10 mouse cellular contexts compared by ENCODE assay signal in the genomic region with DNA sequence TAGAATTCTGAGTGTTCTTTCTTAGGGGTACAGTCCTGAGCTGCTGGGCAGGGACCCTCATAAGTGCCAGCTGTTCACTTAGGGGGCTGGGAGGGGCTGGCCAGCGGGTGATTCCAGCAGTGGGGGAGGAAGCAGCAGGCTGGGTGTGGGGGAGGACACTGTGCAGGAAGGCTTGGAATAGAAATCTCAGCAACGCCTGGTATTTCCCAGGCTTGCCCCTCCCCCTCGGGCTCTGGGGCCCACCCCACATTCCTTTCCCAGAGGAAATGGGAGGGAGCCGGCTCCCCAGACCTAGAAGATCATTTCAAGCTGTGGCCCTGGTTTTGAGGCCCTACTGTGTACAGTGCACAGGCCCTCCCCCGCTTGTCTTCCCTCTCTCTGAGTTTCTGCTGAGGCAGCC. TPM values are rescaled to one million over a fixed set of nuclear protein-coding genes. Genes with fewer than 3 reads are reported as not detected.
DNase-seq lines count a peak whose midpoint lies in the region; ATAC-seq and TF ChIP-seq lines count a peak whose summit lies in the region.
"Had no signal": no experiment of that assay in that cellular context is flagged by ENCODE, and none has a peak within 500 bp of the region (broad histone marks: within the 10 kb centered on the region; RNA-seq: fewer than 3 reads in every experiment).

No protein-coding gene starts in this region.

- peaks cover 4% of the 10 kb centered on the region; the same call in 1 of the 2 replicates for H3K36me3 ChIP-seq in heart, embryonic 13.5 days
- no peaks in the 10 kb centered on the region for H3K36me3 ChIP-seq in midbrain, embryonic 16.5 days (ENCODE audit: control insufficient read depth, insufficient read depth, low read length)
- H3K36me3 ChIP-seq: hindbrain, embryonic 15.5 days had no signal

- H3K27me3 ChIP-seq in heart, embryonic 13.5 days (replicated peaks) = no peaks in the 10 kb centered on the region
- H3K27me3 ChIP-seq in midbrain, embryonic 16.5 days (ENCODE audit: control insufficient read depth, insufficient read depth, low read depth, low read length) = peaks cover 17% of the 10 kb centered on the region

- 3% methylated on average over 5 of the region's 5 CpGs for WGBS in heart, embryonic 13.5 days
- 16% methylated on average over 5 of the region's 5 CpGs for WGBS in midbrain, embryonic 16.5 days

- peaks cover 4% of the 10 kb centered on the region for H3K4me1 ChIP-seq in cortical plate, adult 2 months (ENCODE audit: control insufficient read depth, insufficient read depth, low read length)
- H3K4me1 ChIP-seq in heart, embryonic 13.5 days = peaks cover 90% of the 10 kb centered on the region
- H3K4me1 ChIP-seq in midbrain, embryonic 16.5 days (ENCODE audit: control insufficient read depth, insufficient read depth, low read length) = peaks cover 26% of the 10 kb centered on the region

- DNase-seq in left cerebral cortex, postnatal 25 days (ENCODE audit: low spot score in 2 of 2) = peak; percentile 59 to 75
- no peak for DNase-seq in left cerebral cortex, adult 8-10 months (ENCODE audit: low spot score in 2 of 2)
- DNase-seq in kidney, postnatal 10 days = peak; percentile 95
- peak; percentile 94 for DNase-seq in lung, postnatal 36 days

- peak overlapping the region; percentile 86 for H3K4me2 ChIP-seq in heart, embryonic 13.5 days
- H3K4me2 ChIP-seq in midbrain, embryonic 16.5 days (ENCODE audit: low read length) = no peak overlapping the region
- H3K4me2 ChIP-seq: hindbrain, embryonic 15.5 days had no signal

- no peak overlapping the region for H3K4me3 ChIP-seq in cortical plate, adult 2 months (ENCODE audit: insufficient read depth, low read length)
- 0 out of 2 replicates have a peak overlapping the region, but pooled peaks have one; percentile 7 for H3K4me3 ChIP-seq in heart, embryonic 13.5 days
- no peak overlapping the region for H3K4me3 ChIP-seq in midbrain, embryonic 16.5 days (ENCODE audit: low read depth, low read length)
- H3K4me3 ChIP-seq: hindbrain, embryonic 15.5 days had no signal

- peak overlapping the region; percentile 63 for H3K27ac ChIP-seq in cortical plate, adult 2 months (ENCODE audit: insufficient read depth, low read length)
- peak overlapping the region; percentile 98 for H3K27ac ChIP-seq in heart, embryonic 13.5 days (replicated peaks)
- H3K27ac ChIP-seq in midbrain, embryonic 16.5 days (ENCODE audit: low read length) = no peak overlapping the region

- no peak for ATAC-seq in heart, embryonic 13.5 days (ENCODE audit: extremely low read depth, insufficient number of reproducible peaks, low FRiP score, low TSS enrichment)
- no peak for ATAC-seq in midbrain, embryonic 16.5 days
- no peak for ATAC-seq in cerebellum, adult (ENCODE audit: insufficient number of reproducible peaks, low FRiP score, low TSS enrichment)

- H3K9me3 ChIP-seq in heart, embryonic 13.5 days = no peaks in the 10 kb centered on the region
- H3K9me3 ChIP-seq in midbrain, embryonic 16.5 days (replicated peaks; ENCODE audit: control insufficient read depth, low read length, poor library complexity, severe bottlenecking) = no peaks in the 10 kb centered on the region
- H3K9me3 ChIP-seq: G1E; hindbrain, embryonic 15.5 days had no signal

- TF ChIP-seq CTCF in cortical plate, adult 2 months (IDR thresholded peaks at IDR 0.05; ENCODE audit: extremely low read depth, insufficient read depth, low read length) = no peak

- no peak for TF ChIP-seq POLR2A in cortical plate, adult 2 months (IDR thresholded peaks at IDR 0.05; ENCODE audit: extremely low read depth, insufficient read depth, low read length)

- intact Hi-C loops in left cerebral cortex, postnatal 25 days (cut with DNase I) = no loop called here

- H3K9ac ChIP-seq in heart, embryonic 13.5 days = peak overlapping the region; percentile 93
- H3K9ac ChIP-seq in midbrain, embryonic 16.5 days (ENCODE audit: low read depth, low read length) = no peak overlapping the region
- H3K9ac ChIP-seq: hindbrain, embryonic 15.5 days had no signal

RNA-seq across cellular contexts. Expression of gene Arhgap23, which starts 22.4 kb away (rescaled TPM):
- 10 to 100 TPM; 63.8 to 66.5 TPM for total RNA-seq in left cerebral cortex, postnatal 25 days (2021)
- total RNA-seq in left cerebral cortex, adult 8-10 months (2022) = 10 to 100 TPM; 72.5 to 74.5 (median 73.4) TPM
- polyA plus RNA-seq in cortical plate, adult 2 months (2012; rRNA removed) = 70.2 and 71.5 TPM in 2 replicates
- polyA plus RNA-seq in heart, embryonic 13.5 days (2015; fragmentation: Nextera tagmentation; extraction: Ambion mirVana) = 6.6 and 6.9 TPM in 2 replicates
- polyA plus RNA-seq in midbrain, embryonic 16.5 days (2015; fragmentation: Nextera tagmentation; extraction: Ambion mirVana) = 8.6 and 9.6 TPM in 2 replicates

Comparison
In these comparisons a context has a peak if more than half of its experiments do, and no peak if none do; other contexts are left out.
1. DNase-seq: peak in left cerebral cortex, postnatal 25 days (2 of 2), kidney, postnatal 10 days (single experiment) and lung, postnatal 36 days (single experiment); none in left cerebral cortex, adult 8-10 months (0 of 2).